Mouse (Mus musculus): ENCODE measurements at regions not wholly inside any gene's neighbourhood (a gene's known extent, or its start where the extent isn't known, plus 50 kb on each side); places are given as distances from the start of the nearest gene placed in this dataset.

DNA sequence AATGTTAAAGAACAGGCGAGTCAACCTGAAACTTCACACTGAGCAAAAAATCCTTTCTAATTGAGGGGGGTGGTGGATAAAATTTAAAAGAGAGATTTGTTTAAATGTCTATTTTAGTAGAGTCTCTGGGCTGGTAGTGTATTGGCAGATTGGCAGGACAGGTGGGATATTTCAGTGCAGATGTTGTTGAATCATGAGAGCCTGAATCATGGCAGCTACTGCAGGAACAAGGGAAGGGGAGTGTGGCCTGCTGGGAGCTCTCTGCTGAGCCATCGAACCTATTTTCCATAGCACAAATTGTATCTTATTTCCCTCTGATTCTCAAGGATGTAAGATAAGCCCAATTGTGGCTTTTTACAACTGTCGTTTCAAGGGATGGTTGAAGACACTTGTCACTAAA is 760.0 kb upstream of the Lrrc6 start:
- TF ChIP-seq CTCF (IDR thresholded peaks at IDR 0.05; ENCODE audit: control insufficient read depth, insufficient read depth, insufficient read length), result no peak
- no peak for TF ChIP-seq FOSL1 (IDR thresholded peaks at IDR 0.05; ENCODE audit: insufficient read depth, low read length, poor library complexity, severe bottlenecking)
- TF ChIP-seq CEBPB (IDR thresholded peaks at IDR 0.05; ENCODE audit: low read depth), result no peak
- TF ChIP-seq MYOG (IDR thresholded peaks at IDR 0.05; ENCODE audit: control insufficient read depth, extremely low read depth, insufficient read length), result no peak
- no peak for TF ChIP-seq USF1 (IDR thresholded peaks at IDR 0.05; ENCODE audit: low read depth)
